In the genomic region with DNA sequence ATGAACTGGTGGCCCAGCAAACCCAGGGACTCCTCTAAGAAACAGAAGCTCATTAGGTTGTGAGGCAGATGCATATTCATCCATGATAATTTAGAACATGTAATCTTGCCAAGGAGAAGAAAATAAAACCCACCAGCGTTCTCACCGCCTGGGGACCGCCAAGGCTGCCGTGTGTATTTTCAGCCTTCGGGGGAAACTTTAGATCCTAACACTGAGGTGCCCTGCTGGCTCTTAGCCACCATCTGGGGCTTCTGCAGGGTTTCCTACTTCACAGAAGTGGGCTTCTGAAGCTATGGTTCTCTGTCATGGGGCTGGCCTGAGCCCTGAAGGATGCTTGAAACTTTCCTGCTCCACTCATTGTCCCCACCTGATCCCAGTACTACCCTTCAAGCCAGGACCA, we compare ENCODE assay signal across 23 mouse cellular contexts.
DNase-seq lines count a peak whose midpoint lies in the region; ATAC-seq and TF ChIP-seq lines count a peak whose summit lies in the region.
"Had no signal": no experiment of that assay in that cellular context is flagged by ENCODE, and none has a peak within 500 bp of the region (broad histone marks: within the 10 kb centered on the region; RNA-seq: fewer than 3 reads in every experiment).

No protein-coding gene starts in this region.

- no peak for ATAC-seq in forebrain, postnatal 0 days
- no peak for ATAC-seq in forebrain, embryonic 16.5 days
- ATAC-seq: activated CD4-positive, CD25-positive, alpha-beta regulatory T cell, adult 4 months; CD4-positive, CD25-positive, alpha-beta regulatory T cell, adult 4 months; forebrain, embryonic 13.5 days; forebrain, embryonic 15.5 days; Patski had no signal

- H3K36me3 ChIP-seq in forebrain, postnatal 0 days (ENCODE audit: insufficient read depth), result no peaks in the 10 kb centered on the region
- no peaks in the 10 kb centered on the region for H3K36me3 ChIP-seq in forebrain, embryonic 16.5 days (ENCODE audit: control insufficient read depth, insufficient read depth)
- H3K36me3 ChIP-seq: embryonic facial prominence, embryonic 10.5 days; embryonic facial prominence, embryonic 12.5 days; forebrain, embryonic 15.5 days; G1E had no signal

- H3K9ac ChIP-seq in forebrain, postnatal 0 days, result no peak overlapping the region
- no peak overlapping the region for H3K9ac ChIP-seq in forebrain, embryonic 16.5 days (replicated peaks; ENCODE audit: low read depth, low read length)
- H3K9ac ChIP-seq: embryonic facial prominence, embryonic 12.5 days; forebrain, embryonic 13.5 days; forebrain, embryonic 15.5 days had no signal

- no peak for TF ChIP-seq CTCF in forebrain, postnatal 0 days (IDR thresholded peaks at IDR 0.05; ENCODE audit: low read depth)

- H3K27me3 ChIP-seq in forebrain, postnatal 0 days (ENCODE audit: insufficient read depth, low read length), result no peaks in the 10 kb centered on the region
- no peaks in the 10 kb centered on the region for H3K27me3 ChIP-seq in forebrain, embryonic 16.5 days (replicated peaks; ENCODE audit: control insufficient read depth, insufficient read depth, low read length)
- H3K27me3 ChIP-seq: embryonic facial prominence, embryonic 12.5 days; forebrain, embryonic 15.5 days had no signal

- no peak overlapping the region for H3K27ac ChIP-seq in forebrain, postnatal 0 days (ENCODE audit: low read depth, low read length)
- no peak overlapping the region for H3K27ac ChIP-seq in forebrain, embryonic 16.5 days (ENCODE audit: low read length)
- H3K27ac ChIP-seq: embryonic facial prominence, embryonic 10.5 days; embryonic facial prominence, embryonic 12.5 days; forebrain, embryonic 13.5 days; forebrain, embryonic 15.5 days had no signal

- H3K9me3 ChIP-seq in forebrain, postnatal 0 days (ENCODE audit: low read length), result no peaks in the 10 kb centered on the region
- H3K9me3 ChIP-seq in forebrain, embryonic 16.5 days (ENCODE audit: control insufficient read depth, low read length), result 0 out of 2 replicates have a peak, but pooled peaks cover 3% of the 10 kb centered on the region
- H3K9me3 ChIP-seq: forebrain, embryonic 15.5 days had no signal

- H3K4me3 ChIP-seq in forebrain, postnatal 0 days (ENCODE audit: low read depth, low read length), result no peak overlapping the region
- no peak overlapping the region for H3K4me3 ChIP-seq in forebrain, embryonic 16.5 days (replicated peaks; ENCODE audit: low read length)
- H3K4me3 ChIP-seq: embryonic facial prominence, embryonic 10.5 days; embryonic facial prominence, embryonic 12.5 days; forebrain, embryonic 13.5 days; forebrain, embryonic 15.5 days had no signal

- peak; percentile 31 for DNase-seq in forebrain, postnatal 0 days
- DNase-seq in right cerebral cortex, postnatal 10 days (ENCODE audit: low spot score in 2 of 2), result peak; percentile 80 to 83
- no peak for DNase-seq in right cerebral cortex, postnatal 25 days
- peak; percentile 38 for DNase-seq in right cerebral cortex, postnatal 4 days
- no peak for DNase-seq in right cerebral cortex, adult 2 months (ENCODE audit: low spot score in 2 of 2)
- DNase-seq: adrenal gland, adult 8-10 months; adrenal gland, postnatal 14 days; adrenal gland, postnatal 36 days; B cell, adult 2 months; cerebellum, adult 11-12 months; cerebellum, adult 2 months; cerebellum, adult 9-10 months; cerebellum, postnatal 10 days; cerebellum, postnatal 25 days had no signal

- no peak overlapping the region for H3K4me2 ChIP-seq in forebrain, postnatal 0 days (ENCODE audit: low read depth)
- no peak overlapping the region for H3K4me2 ChIP-seq in forebrain, embryonic 16.5 days (ENCODE audit: low read length)
- H3K4me2 ChIP-seq: embryonic facial prominence, embryonic 12.5 days; forebrain, embryonic 13.5 days; forebrain, embryonic 15.5 days had no signal

- WGBS in forebrain, postnatal 0 days, result 56% methylated on average over 5 of the region's 5 CpGs
- 83% methylated on average over 5 of the region's 5 CpGs for WGBS in forebrain, embryonic 16.5 days

- no peaks in the 10 kb centered on the region for H3K4me1 ChIP-seq in forebrain, postnatal 0 days (ENCODE audit: insufficient read depth)
- 0 out of 2 replicates have a peak, but pooled peaks cover 3% of the 10 kb centered on the region for H3K4me1 ChIP-seq in forebrain, embryonic 16.5 days (replicated peaks; ENCODE audit: control insufficient read depth, insufficient read depth, low read length)
- H3K4me1 ChIP-seq: forebrain, embryonic 13.5 days; forebrain, embryonic 15.5 days had no signal

Comparison
In these comparisons a context has a peak if more than half of its experiments do, and no peak if none do; other contexts are left out.
1. DNase-seq: peak in forebrain, postnatal 0 days (single experiment), right cerebral cortex, postnatal 10 days (2 of 2) and right cerebral cortex, postnatal 4 days (single experiment); none in right cerebral cortex, postnatal 25 days (single experiment) and right cerebral cortex, adult 2 months (0 of 2).